Mouse (Mus musculus) stomach, postnatal 0 days (tissue): ENCODE measurements around the gene Maff.
A peak's percentile ranks its signal among the peaks of the same experiment; 100 is the strongest.

Experiments used
- CTCF ChIP-seq: IDR thresholded peaks from 2 replicates; pipeline ENCODE4 v1.5.1; 2016; ENCODE audit warnings: antibody characterized with exemption, low read depth, mild to moderate bottlenecking, moderate library complexity
- EP300 ChIP-seq: optimal IDR thresholded peaks from 2 replicates; pipeline ENCODE3; 2016; ENCODE audit warnings: antibody characterized with exemption

- TF ChIP-seq EP300 (no peak), CTCF (peak; percentile 64)
Measured at GRCm38 (mm10) chr15:79347845-79348506, 1.6 kb downstream of the Maff start.
